Mouse (Mus musculus) layer of hippocampus, postnatal 25 days (tissue): ENCODE measurements around the gene Slc2a4. TPM values are rescaled to one million over a fixed set of nuclear protein-coding genes. Genes with fewer than 3 reads are reported as not detected.
A peak's percentile ranks its signal among the peaks of the same experiment; 100 is the strongest.
"Not testable (repeated sequence)": the region's sequence is repeated elsewhere in the genome, so short reads cannot be mapped to it uniquely, and the experiment has no call there.

ENCODE experiments used
- DNase-seq, 2 experiments: peaks; one replicate each; pipeline ENCODE4 v3.0.0; 2022; ENCODE audit warnings: mixed read lengths in 2 of 2, low spot score in 1 of 2; ENCODE audit errors: extremely low spot score in 1 of 2
- total RNA-seq, 2 experiments: library from RNA; stranded (reverse); gene quantifications; 2 replicates each; pipeline ENCODE4 v1.2.3; 2021

Gene Slc2a4
- total RNA-seq, 2 experiments from 2014 or later = 2.2 to 4.0 TPM

DNA sequence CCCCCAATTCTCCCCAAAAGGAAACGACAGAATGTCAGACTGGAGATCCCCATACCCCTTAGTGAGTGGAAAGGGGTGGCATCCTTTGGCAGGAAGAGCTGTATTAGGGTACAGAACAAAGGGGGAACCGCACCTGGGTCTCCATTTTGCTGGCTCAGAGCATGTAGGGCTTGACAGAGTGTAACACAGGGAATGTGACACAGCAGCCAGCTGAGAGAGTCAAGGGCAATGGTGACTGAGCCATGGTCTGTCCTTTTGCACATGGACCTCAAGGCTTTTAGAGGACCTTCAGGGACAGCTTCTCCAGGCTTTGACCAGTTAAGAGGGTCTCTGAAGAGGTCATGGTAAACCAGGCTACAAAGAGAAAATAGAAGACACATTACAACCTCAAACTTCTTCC lies 26.9 kb upstream of the Slc2a4 start:
- DNase-seq = no peak

DNA sequence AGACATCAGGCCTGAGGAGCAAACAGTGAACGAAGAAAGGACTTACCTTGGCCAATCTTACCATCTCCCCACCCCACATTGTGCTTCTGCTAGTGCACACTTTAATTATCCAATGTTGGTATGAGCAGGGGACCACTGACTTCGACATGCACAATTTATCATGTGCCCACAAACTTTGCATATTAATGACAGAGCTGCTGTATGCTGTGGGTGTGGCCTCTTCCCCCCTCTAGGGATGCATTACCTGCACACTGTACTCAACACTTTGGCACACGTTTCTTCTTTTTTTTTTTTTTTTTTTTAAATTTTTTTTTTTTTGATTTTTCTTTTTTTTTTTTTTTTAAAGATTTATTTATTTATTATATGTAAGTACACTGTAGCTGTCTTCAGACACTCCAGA lies 22.8 kb upstream of the Slc2a4 start:
- no peak for DNase-seq

DNA sequence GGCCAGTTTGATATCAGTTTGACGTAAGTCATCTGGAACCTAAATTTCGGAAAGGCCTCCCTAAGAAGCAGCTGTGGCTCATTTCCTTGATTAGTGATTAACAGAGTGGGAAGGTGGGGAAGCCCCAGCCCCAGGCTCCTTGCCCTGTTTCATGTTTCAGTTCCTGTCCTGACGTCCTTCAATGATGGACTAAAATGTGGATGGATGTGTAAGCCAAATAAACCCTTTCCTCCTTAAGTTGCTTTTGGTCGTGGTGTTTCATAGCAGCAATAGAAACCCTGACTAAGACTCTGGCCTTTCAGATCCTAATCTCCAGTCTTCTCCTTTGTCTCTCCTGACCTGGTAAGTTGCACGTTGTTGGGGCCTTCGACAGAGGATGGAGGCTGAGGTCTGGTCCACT lies 22.2 kb upstream of the Slc2a4 start:
- DNase-seq = no peak

DNA sequence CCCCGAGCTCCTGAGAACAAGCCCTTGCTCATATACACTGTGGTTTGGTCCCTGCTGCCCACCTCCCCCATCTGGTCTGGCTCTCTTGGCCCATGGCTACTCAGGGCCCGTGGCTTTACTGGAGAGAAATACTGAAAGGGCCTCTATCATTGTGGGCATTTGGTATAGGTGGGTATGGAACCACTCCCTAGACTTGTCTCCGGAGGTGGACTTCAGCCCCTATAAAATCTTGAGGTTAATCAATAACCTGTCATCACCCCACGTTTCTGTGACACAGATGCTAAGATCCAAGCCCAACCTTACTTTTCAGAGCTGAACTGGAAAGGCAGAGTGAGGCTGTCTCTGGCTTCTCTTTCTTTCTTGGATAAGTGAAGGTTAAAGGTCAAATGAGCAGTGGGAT lies 20.8 kb upstream of the Slc2a4 start:
- DNase-seq = no peak

DNA sequence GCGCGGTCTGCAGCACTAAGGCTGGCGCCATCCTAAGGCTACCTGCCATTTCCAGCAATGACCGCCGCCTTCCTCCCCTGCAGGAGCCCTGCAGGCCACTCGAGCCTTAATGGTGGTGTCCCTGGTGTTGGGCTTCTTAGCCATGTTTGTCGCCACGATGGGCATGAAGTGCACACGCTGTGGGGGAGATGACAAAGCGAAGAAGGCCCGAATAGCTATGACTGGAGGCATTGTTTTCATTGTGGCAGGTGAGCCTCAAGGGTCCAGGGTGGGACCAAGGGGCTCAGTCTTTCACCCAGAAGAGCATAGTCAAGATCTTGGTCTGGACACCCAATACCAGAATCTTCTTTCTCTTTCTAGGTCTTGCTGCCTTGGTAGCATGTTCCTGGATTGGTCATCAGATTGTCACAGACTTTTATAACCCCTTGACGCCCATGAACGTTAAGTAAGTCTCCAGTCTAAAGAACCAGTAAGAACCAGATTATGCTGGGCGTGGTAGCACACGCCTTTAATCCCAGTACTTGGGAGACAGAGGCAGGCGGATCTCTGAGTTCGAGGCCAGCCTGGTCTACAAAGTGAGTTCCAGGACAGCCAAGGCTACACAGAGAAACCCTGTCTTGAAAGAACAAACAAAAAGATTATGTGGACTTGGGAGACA lies 19.0 kb upstream of the Slc2a4 start:
- no peak for DNase-seq

DNA sequence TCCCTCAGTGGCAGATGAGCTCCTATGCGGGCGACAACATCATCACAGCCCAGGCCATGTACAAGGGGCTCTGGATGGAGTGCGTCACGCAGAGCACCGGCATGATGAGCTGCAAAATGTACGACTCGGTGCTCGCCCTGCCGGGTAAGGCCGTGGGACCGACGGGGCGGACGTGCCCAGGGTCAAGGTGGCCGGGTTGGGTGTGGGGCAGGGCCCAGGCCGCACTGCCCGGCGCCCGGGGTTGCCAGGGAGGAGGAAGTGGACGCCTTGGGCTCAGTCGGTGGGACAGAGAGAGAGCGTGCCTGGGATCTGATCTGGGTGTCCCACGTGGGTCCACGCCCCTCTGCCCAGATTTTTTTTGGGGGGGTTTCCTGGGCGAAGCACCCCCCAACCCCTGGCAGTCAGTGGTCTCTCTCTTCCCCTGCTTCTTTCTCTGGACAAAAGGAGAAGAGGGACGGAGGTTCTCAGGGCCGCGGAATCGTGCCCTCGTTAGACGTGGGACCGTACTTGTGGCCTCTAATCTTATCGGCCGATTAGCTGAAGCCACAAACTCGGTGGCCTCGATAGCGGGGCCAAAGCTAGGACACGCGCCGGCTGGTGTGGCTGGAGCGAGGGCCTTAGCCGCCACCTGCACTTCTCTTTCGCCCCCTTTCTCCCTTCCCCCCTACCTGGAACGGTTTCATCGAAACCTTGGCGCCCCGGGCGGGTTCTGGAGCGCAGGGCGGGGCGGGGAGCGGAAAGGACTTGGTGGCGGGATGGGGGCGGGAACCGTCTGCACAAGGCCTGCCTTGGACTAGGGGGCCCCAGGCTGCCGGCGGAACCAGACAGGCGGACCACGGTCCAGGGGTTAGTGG lies 18.2 kb upstream of the Slc2a4 start:
- DNase-seq = no peak

DNA sequence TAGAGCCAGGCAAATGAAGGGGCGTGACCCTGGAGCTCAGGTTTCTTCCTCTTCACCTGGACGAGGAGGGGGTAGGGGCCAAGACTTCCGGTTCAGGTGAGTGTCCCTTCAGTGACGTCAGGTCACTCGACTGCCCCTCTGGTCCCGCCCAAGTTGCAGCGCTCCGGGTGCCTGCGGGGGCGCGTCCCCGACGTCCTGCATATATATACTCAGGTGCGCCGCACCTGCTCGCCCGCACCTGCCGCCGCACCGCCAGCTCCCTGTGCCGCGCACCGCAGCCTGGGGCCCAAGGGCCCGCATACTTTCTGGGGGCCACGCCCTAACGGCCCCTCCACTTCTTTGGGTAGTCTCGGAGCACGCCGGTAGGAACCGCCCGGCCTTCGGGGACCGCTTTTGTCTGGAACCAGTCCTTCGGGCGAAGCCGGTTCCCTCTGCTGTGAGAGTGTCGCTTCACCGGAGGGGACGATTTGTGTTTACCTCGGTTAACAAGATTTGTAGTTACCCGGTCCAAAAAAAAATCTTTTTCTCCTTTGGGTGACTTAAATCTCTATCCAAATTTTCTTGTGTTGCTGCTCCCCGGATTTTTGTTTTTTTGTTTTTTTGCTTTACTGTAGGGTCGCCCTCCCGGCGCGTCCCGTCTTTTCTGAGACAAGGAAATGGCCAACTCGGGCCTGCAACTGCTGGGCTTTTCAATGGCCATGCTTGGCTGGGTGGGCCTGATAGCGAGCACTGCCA lies 17.4 kb upstream of the Slc2a4 start:
- no peak for DNase-seq

DNA sequence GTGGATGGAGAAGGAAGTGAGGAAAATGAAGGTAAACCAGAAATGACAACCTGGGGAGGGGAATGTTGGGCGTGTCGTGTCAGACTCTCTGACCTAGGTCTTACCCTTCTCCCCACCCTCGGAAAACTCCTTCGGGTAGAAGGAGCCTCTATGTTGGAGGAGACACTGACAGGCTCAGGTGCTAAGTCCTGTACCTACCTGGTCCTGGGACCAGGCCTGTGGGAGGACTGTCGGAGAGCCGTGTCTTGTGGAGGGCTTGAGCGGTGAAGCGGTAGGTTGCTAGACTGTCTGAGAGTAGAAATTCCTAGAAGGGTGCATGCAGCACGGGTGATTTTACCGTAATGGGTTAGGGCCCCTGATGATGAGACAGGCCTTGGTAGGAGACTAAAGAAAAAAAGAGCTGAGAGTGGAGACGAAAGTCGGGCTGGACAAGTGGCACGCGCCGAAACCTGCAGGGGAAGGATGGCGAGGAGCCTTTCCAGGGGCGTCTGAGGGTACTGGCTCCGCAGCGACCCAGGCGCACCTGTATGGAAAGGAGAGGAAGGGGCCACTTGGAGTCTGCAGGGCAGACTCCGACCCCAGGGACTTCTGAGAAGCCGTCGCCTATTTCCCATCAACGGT lies 16.8 kb upstream of the Slc2a4 start, which contains the start of gene Cldn7:
TSS of gene Cldn7 (plus strand) at position 130 of the 621 bp plus-strand sequence.
- DNase-seq = no peak

DNA sequence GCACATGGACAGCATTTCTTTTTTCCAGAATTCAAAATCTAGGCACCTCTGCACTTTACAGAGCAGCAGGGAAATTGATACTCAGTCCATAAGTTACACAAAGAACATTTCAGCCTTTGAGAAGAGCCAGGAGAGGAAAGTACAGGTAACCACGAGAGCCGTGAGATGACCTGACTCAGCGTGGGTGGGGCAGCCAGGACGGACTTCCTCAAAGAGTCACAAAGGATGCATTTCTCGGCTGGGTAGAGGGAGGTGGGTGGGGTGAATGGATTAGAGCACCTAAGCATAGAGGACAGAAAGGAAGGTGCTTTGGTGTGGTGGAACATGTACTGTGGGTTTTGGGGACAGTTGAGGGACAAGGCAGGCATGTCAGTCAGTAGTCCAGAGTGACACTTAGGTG lies 13.9 kb upstream of the Slc2a4 start:
- DNase-seq = no peak

DNA sequence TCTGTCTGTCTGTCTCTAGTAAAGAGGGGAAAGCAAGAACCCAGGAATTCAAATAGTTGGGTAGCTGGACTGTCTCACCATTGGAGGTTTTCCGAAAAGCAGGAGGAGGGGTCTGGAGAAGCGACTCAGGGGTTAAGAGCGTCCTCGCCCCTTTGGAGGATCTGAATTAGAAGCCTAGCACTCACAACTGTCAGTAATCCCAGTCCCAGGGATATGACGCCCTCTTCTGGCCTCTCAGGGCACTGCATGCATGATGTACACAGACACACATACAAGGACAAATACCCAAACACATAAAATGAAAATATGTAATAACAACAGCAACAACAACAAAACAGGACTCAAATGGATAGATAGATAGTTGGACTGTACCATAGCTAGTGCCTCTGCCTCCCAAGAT lies 12.6 kb upstream of the Slc2a4 start:
- no peak for DNase-seq

DNA sequence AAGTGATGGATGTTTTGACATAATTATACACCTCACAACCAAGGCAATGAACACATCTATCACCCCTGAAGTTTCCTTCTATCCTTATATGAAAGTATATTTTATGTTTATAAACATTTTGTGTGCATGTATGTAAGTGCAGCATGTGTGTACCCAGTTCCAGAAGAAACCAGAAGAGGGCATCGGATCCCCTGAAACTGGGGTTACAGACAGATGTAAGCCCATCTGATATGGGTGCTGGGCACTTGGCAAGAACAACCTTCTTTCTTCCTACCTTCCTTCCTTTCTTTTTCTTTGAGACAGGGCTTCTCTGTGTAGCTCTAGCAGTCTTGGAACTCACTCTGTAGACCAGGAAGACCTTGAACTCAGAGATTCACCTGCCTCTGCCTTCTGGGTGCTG lies 8.2 kb upstream of the Slc2a4 start:
- no peak for DNase-seq

DNA sequence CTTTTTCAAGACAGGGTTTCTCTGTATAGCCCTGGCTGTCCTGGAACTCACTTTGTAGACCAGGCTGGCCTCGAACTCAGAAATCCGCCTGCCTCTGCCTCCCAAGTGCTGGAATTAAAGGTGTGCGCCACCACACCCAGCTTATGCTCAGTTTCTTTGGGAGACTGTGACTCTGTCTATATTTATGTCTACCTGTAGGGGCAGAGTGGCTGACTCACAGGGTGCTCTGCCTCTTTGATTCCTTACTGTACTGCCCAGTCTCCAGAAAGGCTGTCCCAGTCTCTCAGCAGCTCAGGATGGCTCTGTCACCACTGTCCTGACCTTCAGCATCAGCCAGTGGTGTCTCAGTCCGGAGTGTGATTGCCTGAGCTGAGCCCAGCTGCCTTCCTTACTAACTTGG lies 7.6 kb upstream of the Slc2a4 start:
- not testable (repeated sequence) for DNase-seq

DNA sequence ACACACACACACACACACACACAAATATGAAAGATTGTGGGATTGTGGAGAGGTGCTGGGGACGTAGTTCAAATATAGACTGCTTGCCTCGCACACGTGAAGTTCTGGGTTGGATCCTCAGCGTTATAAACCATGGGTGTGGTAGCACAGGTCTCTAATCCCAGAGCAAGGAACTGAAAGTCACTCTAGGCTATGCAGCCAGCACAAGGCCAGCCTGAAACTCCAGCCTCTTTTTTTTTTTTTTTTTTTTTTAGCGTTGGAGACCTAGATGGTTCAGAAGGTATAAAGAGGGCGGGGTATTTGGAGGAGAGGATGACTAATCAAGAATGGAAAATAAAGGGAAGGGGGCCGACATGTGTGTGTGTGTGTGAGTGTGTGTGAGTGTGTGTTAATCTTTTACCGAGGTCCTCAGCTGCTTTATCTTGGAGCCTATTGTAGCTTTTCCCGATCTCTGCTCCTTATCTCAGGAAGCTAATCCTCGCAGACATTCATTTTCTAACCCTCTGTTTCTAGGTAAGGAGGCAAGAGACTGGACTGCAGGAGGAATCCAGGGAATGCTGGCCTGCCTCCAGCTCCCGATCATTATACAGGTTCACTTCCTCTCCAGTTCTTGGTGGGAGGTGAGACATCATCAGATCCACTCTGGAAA lies 5.4 kb upstream of the Slc2a4 start:
- no peak for DNase-seq

DNA sequence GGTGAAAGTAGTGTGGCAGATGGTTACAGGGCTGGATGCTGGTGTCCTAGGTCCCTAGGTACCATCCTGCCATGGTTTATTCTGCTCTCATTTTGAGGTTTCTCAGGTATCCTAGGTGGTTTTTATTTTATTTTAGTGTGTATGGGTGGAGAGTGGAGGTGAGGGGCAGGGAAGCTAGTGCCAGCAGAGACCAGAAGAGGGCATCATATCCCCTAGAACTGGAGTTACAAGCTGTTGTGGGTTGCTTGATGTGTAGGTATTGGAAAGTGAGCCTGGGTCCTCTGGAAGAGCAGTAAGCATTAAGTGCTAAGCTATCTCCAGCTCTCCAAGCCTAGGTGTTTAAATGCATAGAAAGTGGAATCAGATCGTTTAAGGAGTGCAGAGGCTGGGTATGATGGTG lies 4.3 kb upstream of the Slc2a4 start:
- DNase-seq = no peak

DNA sequence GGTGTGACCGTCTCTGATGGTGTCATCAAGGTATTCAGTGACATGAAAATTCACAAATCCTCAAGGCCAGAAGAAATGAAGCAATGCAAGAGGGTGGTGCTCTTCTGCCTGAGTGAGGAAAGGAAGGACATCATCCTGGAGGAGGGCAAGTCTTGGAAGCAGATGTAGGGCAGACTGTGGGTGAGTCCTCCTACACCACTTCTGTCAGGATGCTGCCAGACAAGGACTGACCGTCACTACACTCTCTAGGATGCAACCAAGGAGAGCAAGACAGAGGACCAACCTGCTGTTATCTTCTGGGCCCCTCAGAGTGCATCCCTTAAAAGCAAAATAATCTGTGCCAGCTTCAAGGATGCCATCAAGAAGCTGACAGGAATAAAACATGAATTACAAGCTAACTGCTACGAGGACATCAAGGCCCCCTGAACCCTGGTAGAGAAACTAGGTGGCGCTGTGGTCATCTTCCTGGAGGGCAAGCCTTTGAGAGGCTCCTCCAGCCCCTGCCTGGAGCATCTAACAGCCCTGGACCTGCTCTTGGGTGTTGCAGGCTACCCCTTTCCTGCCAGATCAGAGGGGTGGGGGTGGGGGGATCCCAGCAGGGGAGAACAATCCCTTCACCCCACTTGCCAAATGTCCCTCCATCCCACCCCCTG lies 2.9 kb upstream of the Slc2a4 start:
- DNase-seq = no peak

DNA sequence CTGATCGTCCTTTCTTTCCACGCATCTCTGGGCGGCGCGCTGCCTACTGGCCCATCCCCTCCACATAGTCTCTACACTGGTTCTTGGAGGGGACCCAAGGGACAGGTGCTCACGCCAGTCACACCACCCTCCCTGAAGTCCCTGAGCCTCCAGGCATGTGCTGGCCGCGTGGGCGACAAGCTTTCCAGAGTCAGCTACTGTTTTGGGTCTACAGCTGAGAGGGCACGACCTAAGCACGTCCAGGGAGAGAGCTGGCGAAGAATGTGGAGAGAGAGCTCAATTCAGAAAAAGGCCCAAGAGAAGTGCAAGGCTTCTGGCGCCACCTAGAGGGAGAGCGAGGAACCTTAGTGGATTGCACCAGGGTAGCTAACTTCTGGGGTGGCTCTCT lies 769 bp upstream of the Slc2a4 start:
- peak; percentile 49 to 81 for DNase-seq

DNA sequence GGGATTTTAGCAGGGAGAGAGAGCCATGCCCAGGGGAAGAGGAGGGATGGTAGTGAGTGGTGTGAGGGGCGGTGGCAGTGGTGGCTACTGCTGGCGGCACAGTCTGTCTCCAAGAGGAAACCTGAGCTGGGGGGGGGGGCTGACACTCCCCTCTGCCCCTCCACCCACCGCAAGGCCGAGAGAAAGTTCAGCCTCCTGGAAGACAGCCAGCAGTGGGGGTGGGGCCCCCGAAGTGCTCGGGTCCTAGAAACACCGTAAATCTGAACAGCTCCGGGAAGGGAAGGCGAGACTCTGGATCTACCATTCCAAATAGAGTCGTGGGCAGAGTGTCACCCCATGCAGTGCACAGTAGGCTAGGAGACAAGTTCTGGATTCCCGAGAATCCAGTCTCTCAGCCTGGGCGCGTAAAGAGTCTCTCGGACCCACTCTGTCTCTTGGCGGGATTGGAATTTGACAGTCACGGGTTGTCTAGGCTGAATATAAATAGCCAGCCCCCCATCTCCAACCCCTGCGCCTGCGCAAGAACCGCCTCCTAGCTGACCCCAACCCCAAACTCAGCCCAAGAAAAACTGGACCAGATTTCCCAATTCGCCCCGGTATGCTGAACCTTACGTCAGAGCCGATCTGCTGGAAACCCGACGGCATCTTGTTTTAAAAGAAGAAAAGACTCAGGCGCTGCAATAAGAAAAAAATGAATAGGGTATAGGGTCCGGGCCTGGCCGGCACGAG lies 487 bp downstream of the Slc2a4 start:
- no peak for DNase-seq

DNA sequence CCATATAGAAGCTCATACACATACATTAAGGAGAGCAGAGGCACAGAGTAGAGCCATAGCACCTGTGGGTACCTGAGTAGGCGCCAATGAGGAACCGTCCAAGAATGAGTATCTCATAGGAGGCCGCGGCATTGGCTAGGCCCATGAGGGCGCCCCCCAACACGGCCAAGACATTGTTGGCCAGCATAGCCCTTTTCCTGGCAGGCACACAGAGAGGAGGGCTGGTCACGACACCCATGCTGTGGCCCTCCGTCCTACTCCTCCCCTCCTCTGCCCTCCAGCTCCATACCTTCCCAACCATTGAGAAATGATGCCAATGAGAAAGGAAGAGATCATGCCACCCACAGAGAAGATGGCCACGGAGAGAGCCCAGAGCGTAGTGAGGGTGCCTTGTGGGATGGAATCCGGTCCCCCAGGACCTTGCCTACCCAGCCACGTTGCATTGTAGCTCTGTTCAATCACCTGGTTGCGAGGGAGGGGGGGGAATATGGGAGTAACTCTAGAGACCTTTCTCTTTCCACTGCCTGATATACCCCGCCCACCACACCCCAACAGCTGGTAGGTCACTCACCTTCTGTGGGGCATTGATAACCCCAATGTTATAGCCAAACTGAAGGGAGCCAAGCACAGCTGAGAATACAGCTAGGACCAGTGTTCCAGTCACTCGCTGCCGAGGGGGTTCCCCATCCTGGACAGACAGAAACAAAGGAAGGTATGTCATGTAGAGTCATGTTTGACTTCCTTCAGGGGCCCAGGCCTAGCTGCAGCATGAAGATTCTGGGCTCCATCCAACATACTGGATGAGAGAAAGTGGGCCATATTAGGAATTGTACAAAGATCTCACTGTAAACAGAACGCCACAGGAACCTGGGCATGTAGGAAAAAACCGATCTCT lies 1.7 kb downstream of the Slc2a4 start:
- no peak for DNase-seq
